ENCODE assay signal across 22 mouse cellular contexts in the genomic region with DNA sequence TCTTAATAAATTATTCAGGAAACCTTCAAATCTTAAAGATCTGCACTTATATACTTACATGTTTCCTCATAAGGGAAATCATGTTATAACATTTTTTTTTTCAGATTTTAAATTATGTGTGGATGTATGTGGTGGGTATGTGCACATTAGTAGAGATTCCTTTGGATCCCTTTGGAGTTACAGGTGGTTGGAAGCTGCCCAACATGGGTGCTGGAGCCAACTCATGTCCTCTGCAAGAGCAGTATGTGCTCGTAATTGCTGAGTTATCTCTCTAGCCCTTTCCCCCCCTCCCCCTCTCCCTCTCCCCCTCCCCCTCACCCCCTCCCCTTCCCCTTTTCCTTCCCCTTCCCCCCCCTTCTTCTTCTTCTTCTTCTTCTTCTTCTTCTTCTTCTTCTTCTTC. TPM values are rescaled to one million over a fixed set of nuclear protein-coding genes. Genes with fewer than 3 reads are reported as not detected.
A peak's percentile ranks its signal among the peaks of the same experiment; 100 is the strongest.
DNase-seq lines count a peak whose midpoint lies in the region; ATAC-seq and TF ChIP-seq lines count a peak whose summit lies in the region.
"Had no signal": no experiment of that assay in that cellular context is flagged by ENCODE, and none has a peak within 500 bp of the region (broad histone marks: within the 10 kb centered on the region; RNA-seq: fewer than 3 reads in every experiment).

No protein-coding gene starts in this region.

- WGBS in stomach, postnatal 0 days: 47% methylated on average over 1 of the region's 1 CpGs

- no peak overlapping the region for H3K4me2 ChIP-seq in stomach, postnatal 0 days (replicated peaks; ENCODE audit: low read depth)
- H3K4me2 ChIP-seq: embryonic facial prominence, embryonic 12.5 days; embryonic facial prominence, embryonic 15.5 days; hindbrain, embryonic 14.5 days had no signal

- no peaks in the 10 kb centered on the region for H3K4me1 ChIP-seq in stomach, postnatal 0 days (replicated peaks; ENCODE audit: control insufficient read depth, insufficient read depth)
- H3K4me1 ChIP-seq: embryonic facial prominence, embryonic 12.5 days; embryonic facial prominence, embryonic 15.5 days had no signal

- H3K36me3 ChIP-seq in stomach, postnatal 0 days (ENCODE audit: control insufficient read depth, insufficient read depth, low read length): no peaks in the 10 kb centered on the region
- H3K36me3 ChIP-seq: embryonic facial prominence, embryonic 12.5 days; embryonic facial prominence, embryonic 15.5 days; heart, embryonic 10.5 days; heart, embryonic 13.5 days had no signal

- H3K9ac ChIP-seq in stomach, postnatal 0 days (ENCODE audit: low read length): no peak overlapping the region
- H3K9ac ChIP-seq: embryonic facial prominence, embryonic 12.5 days; embryonic facial prominence, embryonic 15.5 days; heart, embryonic 13.5 days; hindbrain, embryonic 14.5 days had no signal

- no peak for TF ChIP-seq EP300 in stomach, postnatal 0 days (optimal IDR thresholded peaks at IDR 0.05)

- no peak for TF ChIP-seq POLR2A in brain, embryonic 14.5 days (IDR thresholded peaks at IDR 0.05; ENCODE audit: borderline replicate concordance, extremely low read depth, insufficient read depth, insufficient read length, poor library complexity, severe bottlenecking)

- H3K9me3 ChIP-seq in stomach, postnatal 0 days (ENCODE audit: control insufficient read depth, low read length): no peaks in the 10 kb centered on the region
- H3K9me3 ChIP-seq: embryonic facial prominence, embryonic 12.5 days; embryonic facial prominence, embryonic 15.5 days; heart, embryonic 10.5 days; heart, embryonic 13.5 days had no signal

- H3K4me3 ChIP-seq in stomach, postnatal 0 days (ENCODE audit: low read depth, low read length): no peak overlapping the region
- H3K4me3 ChIP-seq: embryonic facial prominence, embryonic 12.5 days; embryonic facial prominence, embryonic 15.5 days; heart, adult 2 months; heart, embryonic 10.5 days; heart, embryonic 13.5 days had no signal

- intact Hi-C loops in left cerebral cortex, postnatal 4 days (cut with DNase I): no loop called here

- no peaks in the 10 kb centered on the region for H3K27me3 ChIP-seq in stomach, postnatal 0 days (ENCODE audit: control insufficient read depth, insufficient read depth, low read length)
- H3K27me3 ChIP-seq: embryonic facial prominence, embryonic 12.5 days; embryonic facial prominence, embryonic 15.5 days; heart, embryonic 13.5 days had no signal

- peak; percentile 43 to 72 for DNase-seq in cerebellum, postnatal 14 days
- peak; percentile 43 for DNase-seq in left cerebral cortex, postnatal 4 days
- DNase-seq in left cerebral cortex, adult 11 months (ENCODE audit: low spot score): no peak
- DNase-seq in brain, embryonic 14.5 days (ENCODE audit: low read depth): peak; percentile 30
- DNase-seq in stomach, postnatal 0 days (ENCODE audit: low spot score): no peak
- DNase-seq: adrenal gland, adult 2 months; adrenal gland, postnatal 14 days; cerebellum, adult 8-10 months; gastrocnemius, postnatal 10 days; gastrocnemius, postnatal 36 days; heart, adult 2 months; heart, postnatal 14 days; heart, postnatal 4 days had no signal

- no peak for ATAC-seq in cerebellum, adult (ENCODE audit: insufficient number of reproducible peaks, low FRiP score, low TSS enrichment)
- ATAC-seq in stomach, postnatal 0 days (ENCODE audit: low FRiP score, low TSS enrichment): no peak
- ATAC-seq: forebrain, embryonic 16.5 days; hindbrain, postnatal 0 days; intestine, embryonic 16.5 days had no signal

- no peak for TF ChIP-seq CTCF in brain, embryonic 14.5 days (IDR thresholded peaks at IDR 0.05; ENCODE audit: borderline replicate concordance, extremely low read depth, insufficient read depth, insufficient read length)
- no peak for TF ChIP-seq CTCF in stomach, postnatal 0 days (IDR thresholded peaks at IDR 0.05; ENCODE audit: low read depth)

- no peak overlapping the region for H3K27ac ChIP-seq in stomach, postnatal 0 days (replicated peaks)
- H3K27ac ChIP-seq: embryonic facial prominence, embryonic 12.5 days; embryonic facial prominence, embryonic 15.5 days; heart, adult 2 months; heart, embryonic 10.5 days; heart, embryonic 13.5 days; hindbrain, embryonic 14.5 days; hindbrain, postnatal 0 days had no signal

RNA-seq across cellular contexts. Expression of a gene that starts 21.1 kb away (rescaled TPM):
- 10 to 100 TPM; 38.6 to 43.5 TPM for total RNA-seq in left cerebral cortex, postnatal 4 days (2021)
- 8.0 and 14.5 TPM in 2 replicates for polyA plus RNA-seq in brain, embryonic 14.5 days (2012; rRNA removed)
- 45.5 and 46.2 TPM in 2 replicates for polyA plus RNA-seq in stomach, postnatal 0 days (2015; fragmentation: Nextera tagmentation; extraction: Ambion mirVana)

RNA-seq across cellular contexts. Expression of a gene that starts 39.9 kb away (rescaled TPM):
- 10 to 100 TPM; 21.0 to 25.5 TPM for total RNA-seq in left cerebral cortex, postnatal 4 days (2021)
- 17.1 and 18.5 TPM in 2 replicates for polyA plus RNA-seq in brain, embryonic 14.5 days (2012; rRNA removed)
- polyA plus RNA-seq in stomach, postnatal 0 days (2015; fragmentation: Nextera tagmentation; extraction: Ambion mirVana): 12.0 and 12.1 TPM in 2 replicates

Comparison
In these comparisons a context has a peak if more than half of its experiments do, and no peak if none do; other contexts are left out.
1. DNase-seq: peak in cerebellum, postnatal 14 days (2 of 2), left cerebral cortex, postnatal 4 days (single experiment) and brain, embryonic 14.5 days (single experiment); none in left cerebral cortex, adult 11 months (single experiment) and stomach, postnatal 0 days (single experiment).